Mouse (Mus musculus) MN1 (cell line): Measurements from ENCODE around the gene Ext2.

Source experiments
- DNase-seq: peaks from one replicate; pipeline ENCODE4 v3.0.0-alpha.2; 2016; ENCODE audit warnings: low spot score

Gene Ext2

GRCm38 (mm10) chr2:93776267-93777055 lies 45.9 kb downstream of the Ext2 start:
- DNase-seq: no peak

DNA sequence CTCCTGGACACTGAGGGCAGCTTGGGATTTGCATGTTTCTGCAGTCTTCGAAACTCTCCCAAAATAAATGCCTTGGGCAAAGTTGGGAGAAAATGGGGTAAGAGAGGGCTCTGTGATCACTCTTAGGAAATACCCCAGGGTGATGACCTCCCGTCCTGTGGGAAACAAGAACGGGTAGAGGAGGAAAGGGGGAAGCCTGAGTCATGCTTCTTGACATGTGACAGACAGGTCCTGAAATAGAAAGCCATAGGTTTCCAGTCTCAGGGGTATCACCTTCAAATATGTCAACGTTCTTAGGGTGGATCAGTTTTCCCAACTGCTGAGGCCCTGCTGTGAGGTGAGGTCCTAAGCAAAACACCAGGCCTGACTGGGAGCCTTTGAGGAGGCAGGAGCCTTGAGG lies 46.9 kb downstream of the Ext2 start:
- DNase-seq: no peak

DNA sequence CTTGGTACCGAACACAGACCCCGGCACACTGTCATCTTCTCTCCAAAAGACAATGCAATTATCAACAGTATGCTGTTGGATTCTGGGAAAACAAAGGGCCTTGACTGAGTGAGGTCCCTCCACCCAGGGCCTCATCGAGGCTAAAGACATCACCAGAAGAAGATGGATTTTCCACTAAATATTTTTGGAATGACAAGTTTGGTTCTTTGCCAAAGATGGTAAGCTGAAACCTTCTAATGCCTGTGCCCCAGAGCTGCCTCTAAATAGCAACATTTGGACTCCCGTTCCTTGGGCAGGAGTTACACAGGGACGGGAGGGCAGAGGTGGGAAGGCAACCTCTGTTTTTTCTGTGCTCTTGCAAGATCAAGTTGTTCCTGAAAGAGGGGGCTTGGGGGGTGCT lies 47.4 kb downstream of the Ext2 start:
- DNase-seq: no peak

GRCm38 (mm10) chr2:93772765-93773085 lies 49.6 kb downstream of the Ext2 start:
- DNase-seq: no peak

GRCm38 (mm10) chr2:93772054-93772764 lies 50.2 kb downstream of the Ext2 start:
- no peak for DNase-seq

GRCm38 (mm10) chr2:93770895-93771294 lies 51.5 kb downstream of the Ext2 start:
- DNase-seq: no peak

- DNase-seq: no peak
These were observed 52.5 kb downstream of the Ext2 start for GRCm38 (mm10) chr2:93769875-93770274.

DNA sequence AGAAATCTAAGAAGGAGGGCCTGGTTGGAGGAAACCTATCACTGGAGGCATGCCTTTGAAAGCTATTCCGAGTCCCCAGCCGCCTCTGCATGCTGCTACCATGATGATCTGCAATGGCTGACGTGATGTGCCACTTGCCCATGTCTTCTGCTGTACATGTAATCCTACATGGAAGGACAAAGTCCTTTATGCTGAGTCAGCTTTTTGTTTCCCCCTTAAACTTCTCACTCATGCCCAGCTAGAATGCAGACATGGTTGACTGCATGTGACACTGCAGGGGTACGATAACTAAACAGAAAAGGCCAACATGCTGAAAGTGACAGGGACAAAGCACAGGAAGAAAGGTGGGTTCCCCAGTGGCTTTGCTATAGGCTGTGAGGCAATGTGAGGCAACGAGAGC lies 56.6 kb downstream of the Ext2 start:
- DNase-seq: no peak

DNA sequence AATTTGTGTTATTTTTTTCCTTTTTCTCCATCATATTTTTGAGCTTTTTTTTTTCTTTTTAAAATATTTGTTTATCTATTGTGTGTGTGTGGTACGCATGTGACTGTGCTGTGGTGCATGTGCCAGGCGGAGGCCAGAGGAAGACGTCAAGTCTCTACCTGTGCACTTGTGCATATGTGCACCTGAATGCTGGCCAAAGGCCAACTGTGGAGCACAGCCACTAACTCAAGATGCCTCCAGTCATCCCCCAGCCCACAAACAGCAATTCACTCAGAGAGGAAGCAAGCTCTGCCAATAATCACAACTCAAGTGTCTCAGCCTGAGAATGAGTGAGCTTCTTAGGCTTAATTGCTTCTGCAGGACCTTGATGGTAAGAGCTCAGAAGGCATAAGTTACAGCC lies 58.2 kb downstream of the Ext2 start:
- DNase-seq: no peak

DNA sequence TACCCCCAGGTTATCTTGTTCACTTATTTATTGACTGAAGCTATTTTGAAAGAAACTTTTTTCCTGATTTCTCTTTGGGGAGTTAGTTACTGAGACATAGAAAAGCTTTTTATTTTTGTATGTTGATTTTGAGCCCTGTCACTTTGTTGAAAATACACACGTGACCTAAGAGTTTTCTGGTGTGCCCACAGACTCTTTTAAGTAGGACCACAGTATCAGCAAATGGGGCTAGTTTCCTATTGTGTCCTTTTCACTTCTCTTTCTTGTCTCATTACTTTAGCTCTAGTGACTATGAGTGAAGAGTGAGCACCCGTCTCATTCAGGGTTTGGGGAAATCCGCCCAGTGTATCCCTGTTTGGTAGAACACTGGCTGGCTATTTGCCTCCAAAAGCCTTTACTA lies 62.0 kb downstream of the Ext2 start:
- DNase-seq: no peak

- no peak for DNase-seq
These were observed 63.2 kb downstream of the Ext2 start for GRCm38 (mm10) chr2:93759173-93759572.

GRCm38 (mm10) chr2:93758298-93758697 lies 64.1 kb downstream of the Ext2 start:
- DNase-seq: no peak

DNA sequence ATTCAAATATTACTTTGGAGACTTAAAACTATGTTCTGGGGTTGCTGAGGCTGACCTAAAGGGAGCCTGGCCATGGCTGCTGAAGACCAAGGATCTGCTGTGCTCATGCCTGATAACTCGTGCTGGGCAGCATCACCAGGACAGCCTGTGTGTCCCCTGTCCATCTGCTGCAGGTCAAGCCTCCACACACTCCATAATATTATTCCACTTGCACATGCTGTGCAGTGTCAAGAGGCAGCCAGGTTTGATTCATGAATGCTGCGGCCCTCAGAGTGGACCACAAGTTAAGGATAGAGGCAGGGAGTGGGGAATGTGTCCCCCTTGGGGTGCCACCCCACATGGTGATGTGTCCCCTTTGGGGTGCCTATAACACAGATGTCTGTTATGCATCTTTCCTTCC lies 68.0 kb downstream of the Ext2 start:
- DNase-seq: no peak

DNA sequence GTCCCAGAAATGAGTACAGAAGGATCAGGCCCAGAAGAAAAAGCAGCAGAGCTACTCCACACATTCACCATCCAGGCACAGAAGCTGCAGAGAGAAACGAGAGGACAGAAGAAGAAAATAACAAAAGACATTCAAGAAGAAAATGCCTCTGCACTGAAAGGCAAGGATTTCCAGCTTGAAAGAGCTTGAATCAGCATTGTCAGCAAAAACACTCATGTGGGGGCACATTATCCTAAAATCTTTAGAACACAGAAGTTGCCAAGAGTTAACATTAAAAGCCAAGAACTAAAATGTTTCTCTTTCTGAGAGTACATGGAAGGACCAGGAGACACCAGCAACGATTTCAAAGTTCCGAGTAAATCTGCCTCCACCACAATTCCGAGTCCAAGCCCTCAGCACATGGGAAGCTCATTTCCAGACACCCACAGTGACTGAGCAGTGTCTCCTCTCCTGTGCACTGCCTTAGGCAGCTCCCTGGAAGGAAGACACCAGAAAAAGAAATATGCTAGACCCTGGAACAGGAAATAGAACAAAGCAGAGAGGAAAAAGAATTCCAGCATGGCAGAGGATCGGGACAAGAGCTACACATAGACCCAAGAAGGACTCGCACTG lies 69.1 kb downstream of the Ext2 start:
- DNase-seq: no peak

DNA sequence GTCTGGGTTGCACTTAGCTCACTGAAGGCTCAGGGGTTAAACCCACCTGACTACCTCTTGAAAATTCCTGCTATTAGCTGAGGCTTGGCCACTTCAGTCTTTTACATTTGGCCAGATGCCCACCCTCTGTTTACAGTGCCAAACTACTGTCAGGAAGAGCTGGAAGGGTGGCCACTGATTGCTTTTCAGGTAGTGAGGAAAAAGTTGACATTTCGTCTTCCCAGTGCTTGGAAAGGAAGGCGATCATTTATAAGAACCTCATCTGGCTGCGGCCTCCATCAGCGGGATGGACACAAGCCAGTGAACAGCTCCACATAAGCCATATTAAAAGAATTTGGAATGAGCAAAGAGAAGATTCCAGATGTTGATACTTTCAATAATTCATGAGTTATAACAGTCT lies 72.7 kb downstream of the Ext2 start:
- DNase-seq: no peak

DNA sequence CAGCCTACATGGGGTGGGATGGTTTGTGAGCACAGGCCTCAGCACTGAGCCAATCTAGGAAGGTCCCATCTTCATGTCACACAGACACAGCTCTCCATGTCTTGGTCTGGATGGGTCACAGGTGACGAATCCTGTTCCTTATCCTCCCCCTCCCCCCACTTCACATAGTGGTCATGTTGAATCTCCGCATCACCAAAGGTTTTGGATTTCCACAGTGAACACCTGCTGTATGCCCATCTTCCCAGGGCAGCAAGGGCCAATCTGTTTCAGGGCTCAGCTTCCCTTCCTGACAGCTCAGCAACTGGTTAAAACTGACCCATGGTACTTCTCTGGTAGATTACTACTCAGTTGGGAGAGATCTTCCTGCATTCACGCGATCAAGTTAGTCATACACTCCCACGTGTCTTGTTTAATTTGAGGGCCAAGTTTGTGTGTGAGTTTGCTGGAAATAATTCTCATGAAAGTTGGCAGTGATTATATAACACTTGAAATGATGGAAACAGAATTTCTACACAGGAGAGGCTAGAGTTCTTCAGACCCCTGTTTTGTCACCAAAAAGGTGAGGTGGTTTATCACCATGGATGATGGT lies 74.7 kb downstream of the Ext2 start:
- DNase-seq: no peak

- DNase-seq: no peak
These were observed 75.7 kb downstream of the Ext2 start for GRCm38 (mm10) chr2:93746620-93747019.

DNA sequence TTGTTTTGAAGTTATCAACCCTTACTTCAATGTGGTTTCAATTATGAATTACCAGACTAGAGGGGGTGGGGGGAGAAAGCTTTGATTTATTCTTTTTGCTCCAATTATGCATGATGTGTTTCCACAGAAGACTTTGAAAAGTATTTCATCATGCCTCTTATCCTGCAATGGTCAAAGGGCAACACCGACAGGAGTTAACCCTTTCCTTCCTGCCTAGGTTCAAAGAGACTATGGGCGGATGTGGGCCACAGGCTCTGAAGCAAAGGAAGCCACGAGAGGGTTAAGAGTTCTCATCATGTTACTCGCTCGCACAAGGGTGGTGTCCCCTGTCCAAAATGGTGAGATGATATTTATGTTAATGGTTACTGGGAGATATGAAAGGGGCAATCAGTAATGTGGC lies 76.2 kb downstream of the Ext2 start:
- DNase-seq: no peak

GRCm38 (mm10) chr2:93745741-93746140 lies 76.6 kb downstream of the Ext2 start:
- no peak for DNase-seq

GRCm38 (mm10) chr2:93744346-93745229 lies 77.8 kb downstream of the Ext2 start:
- DNase-seq: no peak

- no peak for DNase-seq
These were observed 80.7 kb downstream of the Ext2 start for GRCm38 (mm10) chr2:93741700-93742099.

DNA sequence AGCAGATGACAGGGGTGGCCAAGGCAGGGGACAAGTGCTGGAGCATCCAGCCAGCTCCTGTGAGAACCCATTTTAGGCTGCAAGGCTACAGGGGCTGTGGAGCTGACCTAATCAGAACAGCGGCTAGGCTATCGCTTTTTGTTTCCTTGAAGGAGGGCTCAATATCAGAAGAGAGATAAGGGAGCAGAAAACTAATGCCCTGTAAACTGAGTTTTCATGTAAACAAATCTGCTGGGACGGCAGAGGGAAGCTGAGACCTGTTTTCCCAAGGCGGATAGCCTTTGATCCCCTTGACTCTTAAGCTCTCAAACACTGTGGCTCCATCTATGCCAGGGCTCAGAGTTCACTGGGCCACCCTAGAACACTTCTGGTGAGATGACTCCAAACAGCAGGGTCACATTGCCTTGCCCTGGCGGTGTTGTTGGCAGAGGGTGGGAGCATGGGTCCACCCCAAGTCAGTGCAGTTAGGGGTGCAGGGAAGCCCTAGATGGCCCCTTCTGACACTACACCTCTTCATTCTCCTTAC lies 83.3 kb downstream of the Ext2 start:
- no peak for DNase-seq
